Mouse (Mus musculus): Measurements from ENCODE around the gene Aip.

GRCm38 (mm10) chr19:4106654-4107053 lies 19.0 kb downstream of the Aip start:
- TF ChIP-seq CTCF (IDR thresholded peaks at IDR 0.05; ENCODE audit: control insufficient read depth, insufficient read depth, low read length) (no peak), POLR2A (IDR thresholded peaks at IDR 0.05; ENCODE audit: borderline replicate concordance, control insufficient read depth, low read depth, low read length) (no peak)
